Mouse (Mus musculus) CD4-positive, CD25-positive, alpha-beta regulatory T cell, adult 9 weeks (primary cell): Measurements from ENCODE around the gene Lpar3. TPM values are rescaled to one million over a fixed set of nuclear protein-coding genes. Genes with fewer than 3 reads are reported as not detected.

Source experiments
- polyA plus RNA-seq: library from polyadenylated mRNA; unstranded; fragments of 100-300 nt; shearing (Covaris generic); gene quantifications from one replicate; pipeline ENCODE4 v1.2.1, GENCODE M21; 2017

Lpar3 gene
- polyA plus RNA-seq, result not detected

DNA sequence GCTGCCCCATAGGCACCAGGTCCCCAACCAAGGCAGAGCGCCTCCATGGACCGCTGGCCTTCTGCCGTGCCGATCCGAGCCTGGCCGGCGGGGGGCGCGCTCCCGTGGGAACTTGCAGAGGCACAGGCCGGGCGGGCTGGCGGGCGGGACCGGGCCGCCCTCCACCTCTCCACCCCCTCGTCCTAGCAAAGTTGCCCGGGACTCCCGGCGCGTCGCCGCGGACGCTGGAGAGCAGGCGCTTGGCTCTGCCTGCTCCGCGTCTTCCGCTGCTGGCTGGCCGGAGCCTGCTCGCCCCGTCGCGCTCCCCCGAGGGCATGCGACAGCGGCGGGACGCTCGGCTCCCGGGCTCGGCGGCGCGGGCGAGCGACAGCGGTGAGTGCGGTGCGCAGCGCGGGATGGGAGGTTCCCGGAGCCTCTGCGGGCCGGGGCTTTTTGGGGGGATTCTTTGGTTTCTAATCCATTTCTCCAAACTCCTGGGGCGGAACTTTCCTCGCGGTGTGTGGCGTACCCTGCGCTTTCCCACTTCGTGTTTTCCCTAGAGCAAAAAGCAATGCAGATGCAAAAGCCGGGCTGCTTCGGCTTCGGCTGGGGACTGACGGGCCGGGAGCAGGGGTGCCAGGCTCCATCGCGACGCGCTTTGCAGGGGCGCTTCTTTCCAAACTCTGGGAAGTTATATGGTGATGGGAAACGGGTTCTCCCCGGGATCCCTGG is at the start of gene Lpar3:
TSS of gene Lpar3 (plus strand) at position 188 of the 711 bp plus-strand sequence.

Other genes starting within 250 kb of the Lpar3 start
- 0.10 TPM for gene Syde2, start 233.1 kb upstream of the Lpar3 start, polyA plus RNA-seq
- not detected for gene Wdr63, start 112.8 kb upstream of the Lpar3 start, polyA plus RNA-seq
- gene Mcoln3, start 103.5 kb upstream of the Lpar3 start, polyA plus RNA-seq, result 7.4 TPM
- gene Mcoln2, start 71.1 kb upstream of the Lpar3 start, polyA plus RNA-seq, result 2.5 TPM
- gene Ssx2ip, start 183.7 kb downstream of the Lpar3 start, polyA plus RNA-seq, result 0.31 TPM
- gene Ctbs, start 228.8 kb downstream of the Lpar3 start, polyA plus RNA-seq, result 10.1 TPM